Mouse (Mus musculus) frontal cortex, postnatal 14 days (tissue): ENCODE results near the gene Defb42.
A peak's percentile ranks its signal among the peaks of the same experiment; 100 is the strongest.

ENCODE experiments used
- DNase-seq, 2 experiments: peaks; one replicate each; pipeline ENCODE4 v3.0.0; 2022; ENCODE audit warnings: low spot score in 2 of 2

Gene Defb42

GRCm38 (mm10) chr14:63046691-63047090, at the start of gene Defb42:
Gene Defb42 (plus strand): TSS chr14:63046991.
- DNase-seq = no peak

GRCm38 (mm10) chr14:62997777-62998176, 49.0 kb upstream of the Defb42 start, which contains the start of gene Defb47:
Gene Defb47 (plus strand): TSS chr14:62998077.
- DNase-seq = no peak

GRCm38 (mm10) chr14:62998977-62999376, 47.8 kb upstream of the Defb42 start:
- DNase-seq = no peak

GRCm38 (mm10) chr14:63002588-63002987, 44.2 kb upstream of the Defb42 start:
- no peak for DNase-seq

GRCm38 (mm10) chr14:63011471-63011870, 35.3 kb upstream of the Defb42 start, which contains the start of gene Defb43:
Gene Defb43 (plus strand): TSS chr14:63011771.
- DNase-seq = no peak

- no peak for DNase-seq
These were observed 33.7 kb upstream of the Defb42 start for GRCm38 (mm10) chr14:63013082-63013481.

GRCm38 (mm10) chr14:63014667-63015066, 32.1 kb upstream of the Defb42 start:
- no peak for DNase-seq

- peak in 1 of 2 experiments; percentile 11 for DNase-seq
These were observed 26.2 kb upstream of the Defb42 start for GRCm38 (mm10) chr14:63020524-63021156.

GRCm38 (mm10) chr14:63049910-63050370, 3.1 kb downstream of the Defb42 start, which contains the start of gene Defb30:
Gene Defb30 (minus strand): TSS chr14:63049960.
- no peak for DNase-seq

- peak in 1 of 2 experiments; percentile 28 for DNase-seq
These were observed 4.0 kb downstream of the Defb42 start for GRCm38 (mm10) chr14:63050769-63051168.

GRCm38 (mm10) chr14:63054729-63055128, 7.9 kb downstream of the Defb42 start:
- no peak for DNase-seq

- no peak for DNase-seq
These were observed 13.6 kb downstream of the Defb42 start for GRCm38 (mm10) chr14:63060361-63060760.

- DNase-seq = no peak
These were observed 15.4 kb downstream of the Defb42 start for GRCm38 (mm10) chr14:63062184-63062583.

GRCm38 (mm10) chr14:63065391-63065790, 18.6 kb downstream of the Defb42 start:
- DNase-seq = no peak

- peak in 1 of 2 experiments; percentile 56 for DNase-seq
These were observed 20.0 kb downstream of the Defb42 start for GRCm38 (mm10) chr14:63066630-63067310.

- DNase-seq = no peak
These were observed 20.9 kb downstream of the Defb42 start for GRCm38 (mm10) chr14:63067708-63068107.
